Mouse (Mus musculus): Measurements from ENCODE around the gene Polr2a. TPM values are rescaled to one million over a fixed set of nuclear protein-coding genes. Genes with fewer than 3 reads are reported as not detected.

The Polr2a gene
- polyA plus RNA-seq, 1 experiment from 2014 or later = 58.4 TPM

GRCm38 (mm10) chr11:69801379-69801977 lies 43.0 kb upstream of the Polr2a start, which contains the start of gene Fgf11:
Gene Fgf11, minus strand, starts transcription at chr11:69801857.
- Histone ChIP-seq H3K4me2 (replicated peaks; ENCODE audit: low read depth, low read length) (peak within 1 kb of the TSS; percentile 94), H3K9me3 (ENCODE audit: control insufficient read depth, low read length) (0 out of 2 replicates have a peak, but pooled peaks cover 1% of the 10 kb centered on the region), H3K4me3 (ENCODE audit: low read length) (peak within 1 kb of the TSS; percentile 48), H3K4me1 (ENCODE audit: control insufficient read depth, insufficient read depth, low read length) (peaks cover 46% of the 10 kb centered on the region), H3K27me3 (ENCODE audit: control insufficient read depth, insufficient read depth, low read length) (peaks cover 40% of the 10 kb centered on the region), H3K9ac (ENCODE audit: low read depth, low read length) (peak within 1 kb of the TSS; percentile 76), H3K36me3 (ENCODE audit: control insufficient read depth, insufficient read depth, low read length) (no peaks in the 10 kb centered on the region), H3K27ac (ENCODE audit: low read depth, low read length) (peak within 1 kb of the TSS; percentile 70)
- WGBS = under 1% methylated on average over 30 of the region's 33 CpGs
- ATAC-seq (ENCODE audit: low FRiP score, low TSS enrichment) = no peak

- Histone ChIP-seq H3K4me2 (replicated peaks; ENCODE audit: low read depth, low read length) (peak overlapping the region; percentile 94), H3K9ac (ENCODE audit: low read depth, low read length) (peak overlapping the region; percentile 76), H3K9me3 (ENCODE audit: control insufficient read depth, low read length) (no peaks in the 10 kb centered on the region), H3K4me1 (ENCODE audit: control insufficient read depth, insufficient read depth, low read length) (peaks cover 46% of the 10 kb centered on the region), H3K27ac (ENCODE audit: low read depth, low read length) (peak overlapping the region; percentile 70), H3K4me3 (ENCODE audit: low read length) (peak overlapping the region; percentile 48), H3K27me3 (ENCODE audit: control insufficient read depth, insufficient read depth, low read length) (peaks cover 41% of the 10 kb centered on the region), H3K36me3 (ENCODE audit: control insufficient read depth, insufficient read depth, low read length) (no peaks in the 10 kb centered on the region)
- peak; percentile 58 for ATAC-seq (ENCODE audit: low FRiP score, low TSS enrichment)
- WGBS = under 1% methylated on average over 36 of the region's 36 CpGs
These were observed 42.2 kb upstream of the Polr2a start for GRCm38 (mm10) chr11:69800392-69801197.

- Histone ChIP-seq H3K27me3 (ENCODE audit: control insufficient read depth, insufficient read depth, low read length) (peaks cover 37% of the 10 kb centered on the region), H3K27ac (ENCODE audit: low read depth, low read length) (peak overlapping the region; percentile 70; the same call in 1 of the 2 replicates), H3K9ac (ENCODE audit: low read depth, low read length) (0 out of 2 replicates have a peak overlapping the region, but pooled peaks have one; percentile 76), H3K4me1 (ENCODE audit: control insufficient read depth, insufficient read depth, low read length) (peaks cover 46% of the 10 kb centered on the region), H3K4me2 (replicated peaks; ENCODE audit: low read depth, low read length) (peak overlapping the region; percentile 94), H3K9me3 (ENCODE audit: control insufficient read depth, low read length) (no peaks in the 10 kb centered on the region), H3K4me3 (ENCODE audit: low read length) (peak overlapping the region; percentile 48), H3K36me3 (ENCODE audit: control insufficient read depth, insufficient read depth, low read length) (no peaks in the 10 kb centered on the region)
- ATAC-seq (ENCODE audit: low FRiP score, low TSS enrichment) = peak; percentile 0; the same call in 1 of the 2 replicates
- WGBS = under 1% methylated on average over 11 of the region's 11 CpGs
These were observed 41.6 kb upstream of the Polr2a start for GRCm38 (mm10) chr11:69800138-69800391.

GRCm38 (mm10) chr11:69799394-69800137 lies 41.1 kb upstream of the Polr2a start:
- H3K9me3 ChIP-seq (ENCODE audit: control insufficient read depth, low read length) = no peaks in the 10 kb centered on the region
- no peak overlapping the region for H3K27ac ChIP-seq (ENCODE audit: low read depth, low read length)
- peaks cover 41% of the 10 kb centered on the region for H3K4me1 ChIP-seq (ENCODE audit: control insufficient read depth, insufficient read depth, low read length)
- WGBS = 22% methylated on average over 11 of the region's 12 CpGs
- no peaks in the 10 kb centered on the region for H3K36me3 ChIP-seq (ENCODE audit: control insufficient read depth, insufficient read depth, low read length)
- 0 out of 2 replicates have a peak overlapping the region, but pooled peaks have one; percentile 76 for H3K9ac ChIP-seq (ENCODE audit: low read depth, low read length)
- H3K4me3 ChIP-seq (ENCODE audit: low read length) = peak overlapping the region; percentile 48
- H3K4me2 ChIP-seq (replicated peaks; ENCODE audit: low read depth, low read length) = peak overlapping the region; percentile 94
- peaks cover 32% of the 10 kb centered on the region for H3K27me3 ChIP-seq (ENCODE audit: control insufficient read depth, insufficient read depth, low read length)
- no peak for ATAC-seq (ENCODE audit: low FRiP score, low TSS enrichment)

GRCm38 (mm10) chr11:69797924-69798323 lies 39.5 kb upstream of the Polr2a start:
- no peak overlapping the region for H3K4me2 ChIP-seq (replicated peaks; ENCODE audit: low read depth, low read length)
- 80% methylated on average over 7 of the region's 7 CpGs for WGBS
- no peaks in the 10 kb centered on the region for H3K9me3 ChIP-seq (ENCODE audit: control insufficient read depth, low read length)
- peaks cover 26% of the 10 kb centered on the region for H3K4me1 ChIP-seq (ENCODE audit: control insufficient read depth, insufficient read depth, low read length)
- no peak overlapping the region for H3K9ac ChIP-seq (ENCODE audit: low read depth, low read length)
- H3K27me3 ChIP-seq (ENCODE audit: control insufficient read depth, insufficient read depth, low read length) = peaks cover 20% of the 10 kb centered on the region
- ATAC-seq (ENCODE audit: low FRiP score, low TSS enrichment) = no peak
- H3K36me3 ChIP-seq (ENCODE audit: control insufficient read depth, insufficient read depth, low read length) = no peaks in the 10 kb centered on the region
- H3K27ac ChIP-seq (ENCODE audit: low read depth, low read length) = no peak overlapping the region
- H3K4me3 ChIP-seq (ENCODE audit: low read length) = no peak overlapping the region

- 2% methylated on average over 13 of the region's 13 CpGs for WGBS
- peak overlapping the region; percentile 54 for H3K4me3 ChIP-seq (ENCODE audit: low read length)
- no peaks in the 10 kb centered on the region for H3K36me3 ChIP-seq (ENCODE audit: control insufficient read depth, insufficient read depth, low read length)
- no peak overlapping the region for H3K27ac ChIP-seq (ENCODE audit: low read depth, low read length)
- H3K4me2 ChIP-seq (replicated peaks; ENCODE audit: low read depth, low read length) = peak overlapping the region; percentile 94
- H3K9me3 ChIP-seq (ENCODE audit: control insufficient read depth, low read length) = no peaks in the 10 kb centered on the region
- peaks cover 10% of the 10 kb centered on the region for H3K27me3 ChIP-seq (ENCODE audit: control insufficient read depth, insufficient read depth, low read length)
- ATAC-seq (ENCODE audit: low FRiP score, low TSS enrichment) = no peak
- peaks cover 13% of the 10 kb centered on the region for H3K4me1 ChIP-seq (ENCODE audit: control insufficient read depth, insufficient read depth, low read length)
- H3K9ac ChIP-seq (ENCODE audit: low read depth, low read length) = peak overlapping the region; percentile 62; the same call in 1 of the 2 replicates
These were observed 37.6 kb upstream of the Polr2a start for GRCm38 (mm10) chr11:69795983-69796435.

GRCm38 (mm10) chr11:69795168-69795982 lies 36.9 kb upstream of the Polr2a start, which contains the start of gene Chrnb1:
Gene Chrnb1, minus strand, starts transcription at chr11:69795943.
- peaks cover 13% of the 10 kb centered on the region for H3K4me1 ChIP-seq (ENCODE audit: control insufficient read depth, insufficient read depth, low read length)
- H3K4me3 ChIP-seq (ENCODE audit: low read length) = peak within 1 kb of the TSS; percentile 54
- H3K9me3 ChIP-seq (ENCODE audit: control insufficient read depth, low read length) = no peaks in the 10 kb centered on the region
- H3K9ac ChIP-seq (ENCODE audit: low read depth, low read length) = peak within 1 kb of the TSS; percentile 62
- H3K36me3 ChIP-seq (ENCODE audit: control insufficient read depth, insufficient read depth, low read length) = no peaks in the 10 kb centered on the region
- 2% methylated on average over 52 of the region's 52 CpGs for WGBS
- peak; percentile 95 for ATAC-seq (ENCODE audit: low FRiP score, low TSS enrichment)
- peak within 1 kb of the TSS; percentile 94 for H3K4me2 ChIP-seq (replicated peaks; ENCODE audit: low read depth, low read length)
- peaks cover 10% of the 10 kb centered on the region for H3K27me3 ChIP-seq (ENCODE audit: control insufficient read depth, insufficient read depth, low read length)
- H3K27ac ChIP-seq (ENCODE audit: low read depth, low read length) = peak within 1 kb of the TSS; percentile 42; the same call in 1 of the 2 replicates

- Histone ChIP-seq H3K4me2 (replicated peaks; ENCODE audit: low read depth, low read length) (no peak overlapping the region), H3K9me3 (ENCODE audit: control insufficient read depth, low read length) (no peaks in the 10 kb centered on the region), H3K4me3 (ENCODE audit: low read length) (no peak overlapping the region), H3K36me3 (ENCODE audit: control insufficient read depth, insufficient read depth, low read length) (no peaks in the 10 kb centered on the region), H3K9ac (ENCODE audit: low read depth, low read length) (no peak overlapping the region), H3K4me1 (ENCODE audit: control insufficient read depth, insufficient read depth, low read length) (no peaks in the 10 kb centered on the region; the same call in 1 of the 2 replicates), H3K27ac (ENCODE audit: low read depth, low read length) (no peak overlapping the region), H3K27me3 (ENCODE audit: control insufficient read depth, insufficient read depth, low read length) (peaks cover 10% of the 10 kb centered on the region)
- no peak for ATAC-seq (ENCODE audit: low FRiP score, low TSS enrichment)
- 57% methylated on average over 5 of the region's 5 CpGs for WGBS
These were observed 35.0 kb upstream of the Polr2a start for GRCm38 (mm10) chr11:69793429-69793828.
